Mouse (Mus musculus): ENCODE results near the gene 1700015G11Rik.

1700015G11Rik gene

DNA sequence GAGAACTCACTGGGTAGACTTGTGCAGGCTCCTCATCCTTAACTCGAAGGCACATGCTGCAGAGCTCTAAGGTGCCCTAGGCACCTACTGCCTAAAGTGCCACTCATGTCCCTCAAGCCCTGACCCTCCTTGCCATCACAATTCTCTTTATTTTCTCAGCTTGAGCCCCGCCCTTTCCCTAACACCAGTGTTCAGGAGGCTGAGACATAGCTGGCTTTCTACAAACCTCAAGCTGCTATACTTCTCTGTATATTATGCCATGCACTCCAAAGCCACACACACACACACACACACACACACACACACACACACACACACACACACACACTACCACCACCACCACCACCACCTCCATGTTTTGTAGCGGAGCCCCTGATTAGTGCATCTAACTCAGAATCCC lies at the start of gene 1700015G11Rik:
Gene 1700015G11Rik (minus strand): TSS at position 101 of the 400 bp plus-strand sequence.
- no peak for DNase-seq (ENCODE audit: low read depth)

DNA sequence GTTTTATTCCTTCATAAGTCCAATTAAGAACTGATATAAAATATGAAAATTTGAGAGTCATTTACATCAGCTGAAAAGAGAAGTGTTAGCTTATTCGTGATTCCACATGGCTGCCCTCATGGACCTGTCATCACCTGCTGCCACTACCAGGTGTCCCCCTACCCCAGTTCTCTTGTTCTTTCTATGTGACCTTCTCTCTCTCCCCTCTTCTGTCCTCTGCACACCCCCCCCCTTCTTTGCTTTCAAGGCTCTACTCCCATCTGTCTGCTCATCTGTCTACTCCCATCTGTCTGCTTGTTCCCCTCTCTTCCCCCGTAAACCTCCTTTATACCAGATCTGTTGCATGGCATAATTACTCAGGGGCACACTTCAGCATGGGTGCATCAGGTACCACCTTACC lies 41.4 kb upstream of the 1700015G11Rik start:
- DNase-seq (ENCODE audit: low read depth), result no peak

DNA sequence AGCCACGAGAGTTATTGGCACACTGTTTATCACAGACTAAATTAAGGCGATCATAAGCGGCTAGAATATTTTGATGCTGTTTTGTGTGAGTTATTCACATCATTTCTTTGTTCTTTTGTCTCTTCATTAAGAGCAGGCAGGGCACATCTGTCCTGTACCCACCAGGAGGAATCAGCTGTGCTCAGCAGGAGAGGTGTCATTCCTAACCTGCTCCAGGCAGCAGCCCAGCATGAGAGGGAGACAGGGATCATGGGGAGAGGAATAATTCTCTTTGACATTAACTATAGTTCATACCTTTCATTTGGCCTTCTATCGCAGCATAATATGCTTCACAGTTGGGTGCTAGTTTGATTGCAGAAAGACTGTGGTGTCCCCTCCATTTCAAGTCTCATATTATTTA lies 40.7 kb upstream of the 1700015G11Rik start:
- no peak for DNase-seq (ENCODE audit: low read depth)

DNA sequence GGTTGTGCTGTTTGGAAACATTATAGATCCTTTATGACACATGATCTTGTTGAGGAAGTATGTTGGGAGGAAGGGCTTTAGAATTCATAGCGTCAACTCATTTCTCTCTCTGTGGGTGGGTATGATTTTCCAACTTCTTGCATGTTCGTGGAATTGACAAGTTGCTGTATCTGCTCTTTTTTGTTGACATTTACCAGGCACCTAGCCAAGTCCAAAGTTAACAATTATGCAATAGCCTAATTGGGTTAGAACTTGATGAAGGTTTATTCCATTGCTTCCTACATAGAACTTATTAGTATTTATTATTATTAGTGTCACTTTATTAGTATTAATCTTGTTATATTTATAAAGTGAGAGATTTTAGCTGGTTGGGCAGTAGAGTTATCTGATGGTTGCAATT lies 40.3 kb upstream of the 1700015G11Rik start:
- no peak for DNase-seq (ENCODE audit: low read depth)

DNA sequence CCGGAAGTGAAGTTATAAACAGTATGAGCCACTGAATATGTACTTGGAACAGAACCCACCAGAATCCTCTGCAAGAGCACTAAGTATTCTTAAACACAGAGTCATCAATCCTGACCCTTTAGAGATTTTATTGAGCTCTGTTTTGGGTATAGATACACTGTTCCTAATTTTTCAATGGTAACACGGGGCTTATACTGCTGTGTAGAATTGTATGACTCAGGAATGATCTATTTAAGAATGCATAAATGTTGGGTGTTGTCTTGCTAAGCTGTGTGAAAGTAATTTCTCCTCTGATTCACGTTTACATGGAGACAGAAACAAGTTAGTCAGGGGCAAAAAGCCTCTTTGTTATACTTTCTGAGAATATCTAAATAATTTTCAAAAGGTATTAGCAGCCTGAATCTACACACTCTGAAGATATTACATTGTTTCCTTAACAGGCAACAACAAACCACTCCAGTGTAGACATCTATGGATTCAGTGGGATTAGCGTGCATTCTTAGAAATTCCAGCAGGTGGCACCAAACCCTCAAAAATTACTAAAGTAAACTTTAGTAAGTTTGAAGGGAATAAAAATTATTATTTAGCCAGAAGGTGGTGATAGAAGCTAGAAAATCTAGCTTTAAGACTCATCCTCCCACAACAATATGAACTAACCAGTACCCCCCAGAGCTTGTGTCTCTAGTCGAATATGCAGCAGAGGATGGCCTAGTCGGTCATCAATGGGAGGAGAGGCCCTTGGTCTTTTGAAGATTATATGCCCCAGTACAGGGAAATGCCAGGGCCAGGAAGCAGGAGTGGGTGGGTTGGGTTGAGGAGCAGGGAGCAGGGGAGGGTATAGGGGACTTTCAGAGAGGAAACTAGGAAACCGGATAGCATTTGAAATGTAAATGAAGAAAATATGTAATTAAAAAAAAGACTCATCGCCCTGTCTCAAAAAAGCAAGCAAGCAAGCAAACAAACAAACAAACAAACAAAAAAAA lies 22.4 kb upstream of the 1700015G11Rik start:
- DNase-seq (ENCODE audit: low read depth), result peak; percentile 64

DNA sequence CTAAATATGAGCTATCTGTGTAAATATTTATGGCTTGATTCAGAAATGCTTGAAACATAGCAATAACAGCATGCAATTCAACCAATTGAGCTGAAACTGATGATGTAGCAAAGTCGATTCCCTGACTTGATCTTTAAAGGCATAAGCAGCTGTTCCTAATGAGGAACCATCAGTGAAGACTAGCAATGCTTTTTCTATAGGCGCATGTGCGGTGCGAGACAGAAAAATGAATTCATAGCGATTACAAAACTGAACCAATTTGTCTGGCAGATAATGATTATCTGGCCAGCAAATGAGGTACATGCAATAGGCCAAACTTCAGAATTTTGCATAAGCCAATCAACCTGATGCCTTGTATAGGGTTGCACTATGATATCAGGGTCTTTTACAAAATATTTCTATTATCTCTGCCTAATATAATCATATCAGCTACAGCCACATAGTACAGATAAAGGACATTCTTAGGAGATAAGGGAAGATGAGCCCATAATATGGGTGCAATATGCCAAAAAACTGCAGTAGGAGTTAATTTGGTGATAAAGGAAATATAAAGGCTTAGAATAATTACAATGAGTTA lies 8.6 kb upstream of the 1700015G11Rik start:
- no peak for DNase-seq (ENCODE audit: low read depth)

DNA sequence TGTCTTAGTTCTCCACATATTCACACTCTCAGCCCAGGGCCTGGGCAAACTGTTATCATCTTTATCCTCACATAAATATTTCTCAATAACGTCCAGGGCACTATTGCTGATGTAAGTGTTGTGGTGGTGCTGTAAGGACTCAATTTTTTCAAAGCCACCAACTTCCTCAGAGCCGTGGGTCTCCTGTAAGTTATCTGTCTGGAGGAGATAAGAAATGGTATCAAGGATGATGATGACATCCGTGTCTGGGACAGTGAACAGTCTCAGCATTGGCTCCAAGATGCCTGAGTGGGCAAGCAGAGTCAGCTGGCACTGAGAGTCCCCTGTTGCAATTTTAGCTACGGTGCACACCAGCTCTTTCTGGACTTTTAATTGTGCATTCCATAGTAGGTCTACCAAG lies 6.5 kb upstream of the 1700015G11Rik start:
- DNase-seq (ENCODE audit: low read depth), result peak; percentile 82

DNA sequence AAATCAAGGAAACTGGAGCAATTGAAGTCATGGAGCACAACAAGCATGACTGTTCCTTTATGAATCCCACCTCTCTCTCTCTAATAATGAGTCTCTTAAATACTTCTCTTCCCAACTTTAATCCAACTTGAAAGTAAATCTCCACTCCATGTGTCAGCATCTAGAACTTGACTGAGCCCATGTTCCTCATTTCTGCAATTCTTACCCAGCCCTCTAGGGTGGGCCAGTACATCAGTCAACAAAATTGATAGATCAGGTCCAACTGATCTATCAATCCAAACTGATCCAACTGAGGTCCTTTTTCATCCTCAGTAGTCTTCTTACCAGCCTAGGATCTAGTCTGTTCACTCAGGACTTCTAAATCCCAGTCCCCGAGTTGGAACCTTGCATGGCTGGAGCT lies 348 bp downstream of the 1700015G11Rik start:
- no peak for DNase-seq (ENCODE audit: low read depth)

DNA sequence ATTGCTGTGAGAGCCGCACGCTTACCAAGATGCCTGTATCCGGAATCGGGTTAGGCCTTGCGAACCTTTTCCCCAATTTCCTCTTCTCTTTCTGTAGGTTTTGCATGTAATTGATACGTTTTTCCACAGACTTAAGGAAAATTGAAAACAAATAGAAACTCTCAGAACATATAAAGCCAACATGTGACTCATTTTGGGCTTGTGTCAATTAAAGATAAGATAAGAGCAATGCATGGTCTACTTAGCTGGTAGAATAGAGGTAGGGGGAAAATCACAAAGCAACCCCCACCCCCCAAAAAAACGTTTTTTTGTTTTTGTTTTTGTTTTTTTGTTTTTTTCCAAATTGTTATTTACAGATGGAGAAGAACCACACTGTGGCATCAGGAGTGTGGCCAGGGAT lies 2.1 kb downstream of the 1700015G11Rik start:
- DNase-seq (ENCODE audit: low read depth), result no peak

DNA sequence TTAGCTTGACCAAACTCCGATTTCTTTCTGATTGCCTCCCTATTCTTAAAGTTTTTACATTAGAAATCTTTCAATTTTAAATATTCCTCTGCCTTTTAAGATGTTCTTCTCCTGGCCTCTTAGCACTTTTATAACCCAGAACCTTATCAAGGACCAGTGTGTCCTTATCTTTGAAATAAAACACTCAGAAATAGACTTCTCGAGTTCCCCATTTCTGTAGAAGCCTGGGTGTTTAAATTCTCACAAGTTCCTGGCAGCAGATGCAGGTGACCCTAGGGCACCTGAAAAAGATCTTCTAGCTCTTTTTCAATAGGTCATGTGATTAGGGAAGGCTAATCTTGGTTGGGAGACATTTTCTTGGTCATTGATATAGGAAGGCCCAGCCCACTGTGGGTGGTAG lies 8.4 kb downstream of the 1700015G11Rik start:
- DNase-seq (ENCODE audit: low read depth), result no peak

DNA sequence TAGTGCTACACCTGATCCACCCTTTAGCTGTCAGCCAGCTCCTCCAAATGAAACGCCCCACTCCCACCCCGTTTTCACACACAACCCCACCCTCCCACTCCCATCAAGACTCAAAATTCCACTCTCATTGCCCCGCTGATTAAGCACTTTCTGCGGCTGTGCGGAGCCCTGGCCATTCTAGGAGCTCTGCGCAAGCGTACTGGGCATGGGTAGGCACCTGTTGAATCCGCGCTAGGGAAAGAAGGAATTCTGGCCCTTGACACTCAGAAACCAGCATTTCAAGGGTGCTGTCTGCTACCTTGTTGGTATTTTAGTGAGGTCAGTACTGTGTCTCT lies 9.3 kb downstream of the 1700015G11Rik start:
- no peak for DNase-seq (ENCODE audit: low read depth)

DNA sequence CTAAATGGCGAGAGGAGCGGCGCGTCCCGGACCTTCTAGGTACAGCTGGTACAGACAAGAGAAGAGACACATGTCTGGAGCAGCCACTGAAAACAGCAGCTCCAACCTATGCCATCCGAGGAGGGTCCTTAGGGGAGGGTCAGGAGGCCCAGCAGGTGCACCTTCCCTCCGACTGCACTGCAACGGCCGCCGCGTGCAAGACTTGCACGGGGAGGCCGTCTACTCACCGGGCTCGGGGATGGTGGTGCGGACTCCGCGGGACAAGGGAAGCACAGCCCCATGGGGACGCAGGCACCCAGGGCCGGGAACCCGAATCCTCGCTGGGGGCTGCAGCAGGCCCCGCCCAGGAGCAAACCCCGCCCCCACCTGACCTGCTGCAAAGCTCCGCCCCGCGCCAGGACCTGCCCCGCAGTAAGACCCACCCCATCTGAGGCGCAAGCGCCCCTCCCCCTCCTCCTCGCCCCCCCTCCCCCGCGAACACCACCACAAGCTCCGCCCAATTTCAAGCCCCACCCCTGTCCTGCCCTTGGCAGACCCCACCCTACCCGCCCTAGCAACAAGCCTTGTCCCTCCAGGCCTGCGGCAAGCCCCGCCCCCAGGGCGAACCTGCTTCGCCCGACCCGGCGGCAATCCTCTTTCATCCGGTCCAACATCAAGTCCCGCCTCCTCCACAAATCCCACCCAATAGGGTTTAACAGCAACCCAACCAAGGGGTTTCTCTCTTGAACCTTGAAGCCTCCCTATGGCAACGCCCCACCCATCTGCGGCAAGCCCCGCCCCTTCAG lies 9.8 kb downstream of the 1700015G11Rik start, which contains the start of gene Svip:
Gene Svip (minus strand): TSS at position 508 of the 785 bp plus-strand sequence.
- no peak for DNase-seq (ENCODE audit: low read depth)

DNA sequence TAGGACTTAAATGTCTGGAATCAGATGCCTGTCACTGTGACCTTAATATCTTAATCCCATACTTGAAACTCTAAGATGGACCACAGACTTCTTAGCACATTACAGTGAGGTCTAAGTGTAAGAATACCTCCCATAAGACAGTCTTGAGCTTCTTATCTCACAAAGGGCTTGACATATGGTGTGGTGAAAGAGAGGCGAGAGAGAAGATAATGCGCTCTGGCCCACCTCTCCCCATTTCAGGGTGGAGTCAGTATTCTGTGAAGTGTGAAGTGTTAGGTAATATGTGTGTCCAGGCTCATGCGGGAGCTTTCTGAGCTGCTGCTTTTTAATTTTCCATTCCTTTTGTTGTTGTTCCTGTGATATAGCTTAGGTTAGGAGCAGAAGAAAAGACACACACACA lies 24.5 kb downstream of the 1700015G11Rik start:
- DNase-seq (ENCODE audit: low read depth), result no peak

DNA sequence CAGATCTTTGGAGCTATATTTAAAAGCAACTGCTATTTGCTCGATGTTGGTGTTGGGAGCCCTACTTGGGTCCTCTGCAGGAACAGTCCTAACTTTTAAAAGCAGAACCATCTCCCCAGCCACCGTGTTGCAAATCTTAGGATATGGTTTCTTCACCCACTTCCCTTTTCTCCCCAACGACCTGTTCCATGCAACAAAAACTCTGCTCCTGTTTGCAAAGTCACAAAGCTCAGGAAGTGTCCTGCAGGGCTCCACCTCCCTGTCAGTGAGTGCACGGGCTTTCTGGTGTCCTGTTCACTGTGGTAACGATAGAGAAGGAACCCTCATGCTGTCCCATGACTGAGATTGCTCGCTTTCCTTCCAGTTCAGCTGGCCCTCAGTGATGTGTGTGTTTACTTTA lies 28.6 kb downstream of the 1700015G11Rik start:
- peak; percentile 93 for DNase-seq (ENCODE audit: low read depth)

DNA sequence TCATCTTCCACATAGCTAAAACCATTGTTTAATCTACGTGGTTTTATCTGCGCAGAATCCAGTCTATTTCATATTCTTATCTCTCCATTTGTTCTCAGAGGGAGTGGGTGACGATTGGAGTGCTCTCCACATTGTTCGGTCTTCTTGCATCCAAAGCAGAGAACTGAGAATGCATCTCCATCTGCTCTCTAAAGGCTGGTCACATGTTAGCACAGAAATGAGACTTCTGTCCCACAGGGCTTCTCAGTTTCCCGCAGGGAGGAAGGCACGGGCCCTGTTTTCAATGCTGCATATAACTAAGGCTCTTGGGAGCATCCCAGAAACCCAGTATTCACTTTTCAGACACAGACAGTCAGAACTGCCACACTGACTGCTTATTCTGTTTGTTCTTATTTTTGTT lies 29.8 kb downstream of the 1700015G11Rik start:
- no peak for DNase-seq (ENCODE audit: low read depth)

DNA sequence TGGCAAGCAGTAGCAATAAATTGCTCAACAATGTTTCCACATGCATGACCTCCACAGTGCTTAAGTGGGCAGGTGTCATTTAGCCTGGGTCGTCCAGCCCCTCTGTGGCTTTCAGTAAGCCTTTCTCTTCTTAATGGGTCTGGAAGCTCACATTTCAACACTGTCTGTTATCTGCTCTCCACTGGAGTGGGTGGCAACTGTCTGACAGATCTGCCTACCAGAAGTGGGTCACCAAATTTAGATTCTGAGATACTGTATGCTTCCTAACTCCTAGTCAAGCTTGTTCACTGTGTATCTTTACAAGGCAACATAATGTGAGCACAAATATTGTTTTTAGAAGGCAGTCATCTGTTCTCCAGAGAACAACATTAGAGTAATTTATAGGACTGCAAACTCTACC lies 33.2 kb downstream of the 1700015G11Rik start:
- DNase-seq (ENCODE audit: low read depth), result peak; percentile 69

DNA sequence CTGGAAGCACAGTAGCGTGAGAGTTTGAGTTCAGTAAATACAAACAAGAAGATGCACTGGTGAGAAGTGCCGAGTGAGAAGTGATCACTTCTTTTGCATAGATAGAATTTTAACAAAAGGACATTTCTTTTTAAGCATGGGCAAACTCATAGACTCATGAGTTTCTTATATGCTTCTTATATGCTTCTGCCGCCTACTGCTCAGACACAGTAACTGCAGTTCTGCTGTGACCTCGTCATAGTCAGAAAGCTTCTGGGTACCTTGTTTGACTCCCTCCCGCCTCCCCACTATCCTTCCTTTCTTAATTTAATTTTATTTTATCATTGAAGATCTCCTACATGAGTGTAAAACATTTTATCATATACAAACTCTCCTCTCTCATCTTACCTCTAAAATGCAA lies 36.3 kb downstream of the 1700015G11Rik start:
- DNase-seq (ENCODE audit: low read depth), result peak; percentile 61

DNA sequence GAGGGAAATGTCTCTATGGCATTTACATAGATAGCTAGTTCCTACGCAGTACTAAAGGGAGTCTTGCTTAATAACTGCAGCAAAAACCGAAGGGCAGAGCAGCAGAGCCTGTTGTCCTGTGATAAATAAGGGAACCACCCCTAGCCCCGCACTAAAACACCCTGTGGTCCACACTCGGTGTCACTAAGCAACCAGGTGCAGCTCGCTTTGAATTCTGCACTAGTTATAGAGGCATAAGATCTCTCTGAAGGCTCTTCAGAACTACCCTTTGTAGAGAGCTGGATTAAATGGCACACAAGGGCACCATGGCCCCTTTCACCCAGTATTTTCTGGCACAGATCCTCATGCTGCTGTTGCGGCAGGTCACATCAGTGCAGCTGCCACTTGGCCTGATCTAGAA lies 40.3 kb downstream of the 1700015G11Rik start:
- no peak for DNase-seq (ENCODE audit: low read depth)

DNA sequence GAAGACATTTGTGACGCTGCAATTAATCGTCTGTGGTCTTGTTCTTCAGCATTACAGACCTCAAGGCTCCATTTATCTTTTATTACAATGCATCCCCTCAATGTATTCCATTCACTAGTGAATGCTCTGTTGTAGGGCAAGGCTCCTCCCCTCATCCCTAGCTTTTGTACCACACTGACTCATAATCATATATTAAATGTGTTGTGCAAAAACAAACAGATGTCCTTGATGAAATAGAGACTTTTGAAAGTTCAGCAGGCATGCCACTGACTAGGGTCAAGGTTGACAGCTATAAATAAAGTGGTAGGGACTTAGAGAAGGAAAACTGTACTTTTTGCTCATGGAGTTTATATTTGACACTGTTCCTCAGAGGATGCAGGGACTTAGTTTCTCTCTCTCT lies 42.0 kb downstream of the 1700015G11Rik start:
- no peak for DNase-seq (ENCODE audit: low read depth)

DNA sequence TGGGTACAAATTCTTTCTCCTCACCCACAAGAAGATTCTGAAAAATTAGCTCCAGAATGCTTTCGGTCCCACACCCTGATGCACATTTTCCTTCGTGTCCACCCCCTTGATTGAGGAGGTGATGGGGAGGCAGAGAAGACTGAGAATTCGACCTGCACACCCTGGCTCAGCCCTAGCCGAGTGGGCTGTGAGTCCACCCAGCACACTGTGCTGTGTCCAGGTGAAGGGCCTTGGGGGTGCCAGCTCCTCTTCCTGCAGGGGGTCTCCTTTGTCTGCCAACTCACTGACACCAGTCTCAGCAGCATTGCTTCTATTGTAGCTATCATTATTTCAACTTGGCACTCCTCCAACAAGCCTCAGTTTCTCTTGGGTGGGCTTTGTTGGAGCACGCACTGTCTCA lies 42.4 kb downstream of the 1700015G11Rik start:
- no peak for DNase-seq (ENCODE audit: low read depth)

DNA sequence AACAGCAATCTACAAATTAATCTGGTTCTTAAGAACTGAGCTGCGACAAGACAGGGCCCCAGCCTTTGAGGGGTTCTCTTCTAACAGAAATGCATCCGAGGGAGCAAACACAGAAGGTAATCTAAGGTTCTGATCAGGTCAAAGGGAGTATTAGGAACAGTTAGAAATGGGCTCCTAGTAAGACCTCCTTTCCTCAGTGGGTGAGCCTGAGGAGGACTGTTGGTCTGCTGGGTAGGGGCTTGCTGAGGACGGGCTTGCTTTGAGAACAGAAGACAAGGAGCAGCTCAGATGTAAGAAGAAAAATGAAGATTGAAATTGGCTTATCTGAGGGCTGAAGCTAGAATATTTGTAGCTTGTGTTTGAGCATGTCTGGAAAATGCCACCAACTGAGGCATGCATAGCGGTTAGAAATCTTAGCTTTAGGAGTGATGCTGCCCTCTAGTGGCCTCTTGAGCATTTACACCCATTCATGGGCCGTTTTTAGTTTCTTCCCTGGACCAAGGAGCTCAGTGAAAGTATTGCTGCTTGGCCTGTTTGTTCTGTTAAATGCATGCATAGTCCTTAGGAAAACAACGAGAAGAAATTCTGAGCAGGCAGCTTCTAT lies 43.2 kb downstream of the 1700015G11Rik start:
- DNase-seq (ENCODE audit: low read depth), result peak; percentile 69

DNA sequence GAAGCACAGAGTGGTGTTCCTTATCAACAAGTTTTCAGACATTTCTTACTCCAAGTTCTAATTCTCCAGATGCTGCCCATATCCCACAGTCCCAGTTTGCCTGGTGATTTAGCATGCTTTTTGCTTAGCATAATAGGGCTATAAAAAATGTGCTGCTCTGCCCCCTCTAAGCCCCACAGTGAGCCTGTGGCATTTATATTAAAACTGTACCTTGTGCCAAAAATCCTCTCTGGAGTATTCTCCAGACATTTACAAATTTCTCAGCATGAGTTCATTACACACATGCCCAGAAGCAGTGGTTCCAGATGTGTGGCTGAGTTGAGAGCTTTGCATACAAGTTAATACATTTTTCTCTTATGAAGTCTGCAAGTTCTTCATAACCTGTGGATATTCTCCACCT lies 46.1 kb downstream of the 1700015G11Rik start:
- DNase-seq (ENCODE audit: low read depth), result no peak
